Mouse (Mus musculus) urinary bladder, postnatal 4 days (tissue): ENCODE measurements around the gene Uhrf1bp1.
"Not testable (repeated sequence)": the region's sequence is repeated elsewhere in the genome, so short reads cannot be mapped to it uniquely, and the experiment has no call there.

Experiments
- DNase-seq, 2 experiments: peaks; one replicate each; pipeline ENCODE4 v3.0.0; 2021 to 2022; ENCODE audit warnings: low spot score in 2 of 2

Gene Uhrf1bp1

GRCm38 (mm10) chr17:27856265-27856797 is at the start of gene Uhrf1bp1:
TSS of gene Uhrf1bp1 (plus strand) at chr17:27856441.
- DNase-seq = peak; percentile 68 to 83

GRCm38 (mm10) chr17:27807542-27808078 is 48.6 kb upstream of the Uhrf1bp1 start:
- DNase-seq = no peak

GRCm38 (mm10) chr17:27810569-27811331 is 45.5 kb upstream of the Uhrf1bp1 start:
- DNase-seq = no peak

- DNase-seq = no peak
These were observed 44.3 kb upstream of the Uhrf1bp1 start for GRCm38 (mm10) chr17:27811980-27812379.

GRCm38 (mm10) chr17:27814606-27815005 is 41.6 kb upstream of the Uhrf1bp1 start:
- DNase-seq = no peak

GRCm38 (mm10) chr17:27819011-27819410 is 37.2 kb upstream of the Uhrf1bp1 start:
- no peak for DNase-seq

- no peak for DNase-seq
These were observed 36.7 kb upstream of the Uhrf1bp1 start for GRCm38 (mm10) chr17:27819521-27819970.

- peak; percentile 54 to 67 for DNase-seq
These were observed 36.2 kb upstream of the Uhrf1bp1 start for GRCm38 (mm10) chr17:27819971-27820567.

GRCm38 (mm10) chr17:27820568-27821406 is 35.5 kb upstream of the Uhrf1bp1 start, which contains the start of gene D17Wsu92e:
TSS of gene D17Wsu92e (minus strand) at chr17:27820648.
- peak; percentile 98 to 99 for DNase-seq

GRCm38 (mm10) chr17:27821407-27822338 is 34.6 kb upstream of the Uhrf1bp1 start:
- DNase-seq = no peak

- no peak for DNase-seq
These were observed 32.9 kb upstream of the Uhrf1bp1 start for GRCm38 (mm10) chr17:27823142-27823905.

- DNase-seq = no peak
These were observed 31.3 kb upstream of the Uhrf1bp1 start for GRCm38 (mm10) chr17:27824941-27825340.

GRCm38 (mm10) chr17:27825539-27825938 is 30.7 kb upstream of the Uhrf1bp1 start:
- DNase-seq = no peak

GRCm38 (mm10) chr17:27825984-27826905 is 30.0 kb upstream of the Uhrf1bp1 start:
- DNase-seq = peak; percentile 70 to 77

- peak in 1 of 2 experiments; percentile 61 for DNase-seq
These were observed 29.3 kb upstream of the Uhrf1bp1 start for GRCm38 (mm10) chr17:27826908-27827383.

GRCm38 (mm10) chr17:27827511-27827910 is 28.7 kb upstream of the Uhrf1bp1 start:
- DNase-seq = no peak

GRCm38 (mm10) chr17:27830411-27830810 is 25.8 kb upstream of the Uhrf1bp1 start:
- DNase-seq = no peak

- DNase-seq = not testable (repeated sequence)
These were observed 18.4 kb upstream of the Uhrf1bp1 start, which contains the start of gene Snrpc for GRCm38 (mm10) chr17:27837850-27838249. TSS of gene Snrpc (plus strand) at chr17:27838150.
